Mouse (Mus musculus) heart, adult 18-20 months (tissue): ENCODE data around the gene Lce1h. TPM values are rescaled to one million over a fixed set of nuclear protein-coding genes. Genes with fewer than 3 reads are reported as not detected.

Experiments used
- DNase-seq, 2 experiments: peaks; one replicate each; pipeline ENCODE4 v3.0.0; 2021 to 2022; ENCODE audit warnings: mixed read lengths in 1 of 2
- long read RNA-seq, 2 experiments: library from polyadenylated mRNA; stranded (forward); transcript quantifications; one replicate each; pipeline ENCODE4 v2.0.0; 2021
- total RNA-seq, 2 experiments: library from RNA; stranded (reverse); gene quantifications; 2 replicates each; pipeline ENCODE4 v1.2.3; 2021

The Lce1h gene
- not detected for total RNA-seq
- long read RNA-seq, experiment 1, result 0 reads
- long read RNA-seq, experiment 2, result 0 reads

- no peak for DNase-seq
Measured at GRCm38 (mm10) chr3:92764965-92765364, at the start of gene Lce1h. Lce1h (minus strand) TSS chr3:92765065.

GRCm38 (mm10) chr3:92807791-92808190 lies 42.9 kb upstream of the Lce1h start, which contains the start of gene Lce1k:
Lce1k (minus strand) TSS chr3:92807891.
- DNase-seq, result no peak

DNA sequence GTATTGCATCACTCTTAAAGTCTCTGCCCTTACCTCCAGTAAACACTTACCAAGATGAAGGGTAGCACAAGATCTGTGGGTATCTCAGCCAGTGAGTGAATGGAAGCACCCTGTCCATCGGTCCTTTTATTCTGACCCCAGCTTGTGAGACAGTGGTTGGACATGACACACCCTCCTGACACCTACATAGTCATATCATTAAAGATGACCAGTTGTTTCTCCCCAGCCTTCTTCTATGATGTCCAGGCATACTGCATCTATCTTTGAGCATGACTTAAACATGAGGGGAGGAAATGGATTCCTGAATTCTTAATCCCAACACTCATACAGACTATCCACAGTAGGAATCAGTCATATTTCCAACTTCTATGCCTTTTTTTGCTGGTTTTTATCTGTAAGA lies 25.5 kb upstream of the Lce1h start, which contains the start of gene Lce1j:
Gene Lce1j, minus strand, starts transcription at position 101 of the 400 bp plus-strand sequence.
- no peak for DNase-seq

GRCm38 (mm10) chr3:92778799-92779198 lies 13.9 kb upstream of the Lce1h start, which contains the start of gene Lce1i:
Lce1i (minus strand) TSS chr3:92778899.
- DNase-seq, result no peak

- DNase-seq, result no peak
Measured at GRCm38 (mm10) chr3:92771573-92771972, 6.7 kb upstream of the Lce1h start.

DNA sequence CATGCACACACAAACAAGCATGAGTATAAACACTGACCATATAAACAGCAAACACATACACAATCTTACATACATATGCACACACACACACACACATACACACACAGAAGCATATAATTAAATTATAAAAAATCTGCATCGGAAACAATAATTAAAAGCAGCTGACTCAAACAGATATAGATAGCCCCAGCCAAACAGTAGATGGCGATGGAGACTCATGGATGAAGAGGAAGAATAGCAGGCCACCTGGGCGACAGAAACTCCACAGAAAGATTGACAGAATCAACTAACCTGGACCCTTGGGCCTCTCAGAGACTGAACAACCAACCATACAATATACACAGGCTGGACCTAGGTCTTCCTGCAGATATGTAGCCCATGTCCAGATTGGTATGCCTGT lies 11.7 kb downstream of the Lce1h start:
- DNase-seq, result no peak

GRCm38 (mm10) chr3:92752238-92752637 lies 12.6 kb downstream of the Lce1h start, which contains the start of gene Lce1g:
Lce1g (minus strand) TSS chr3:92752338.
- DNase-seq, result no peak

DNA sequence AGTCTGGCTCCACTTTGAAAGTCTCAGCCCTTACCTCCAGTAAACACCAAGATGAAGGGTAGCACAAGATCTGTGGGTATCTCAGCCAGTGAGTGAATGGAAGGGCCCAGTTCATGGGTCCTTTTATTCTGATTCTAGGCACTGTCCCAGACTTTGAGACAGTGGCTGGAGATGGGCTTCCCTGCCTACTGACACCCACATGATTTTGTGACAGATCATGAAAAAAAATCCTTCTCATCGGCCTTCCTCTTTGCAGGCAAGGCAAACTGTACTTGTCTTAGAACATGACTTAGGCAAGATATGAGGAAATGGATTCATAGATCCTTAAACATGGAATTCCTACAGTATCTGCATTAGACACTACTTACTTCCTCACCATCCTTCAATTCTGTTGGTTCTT lies 25.9 kb downstream of the Lce1h start, which contains the start of gene Gm38119:
Gene Gm38119, minus strand, starts transcription at position 101 of the 400 bp plus-strand sequence.
- DNase-seq, result no peak

DNA sequence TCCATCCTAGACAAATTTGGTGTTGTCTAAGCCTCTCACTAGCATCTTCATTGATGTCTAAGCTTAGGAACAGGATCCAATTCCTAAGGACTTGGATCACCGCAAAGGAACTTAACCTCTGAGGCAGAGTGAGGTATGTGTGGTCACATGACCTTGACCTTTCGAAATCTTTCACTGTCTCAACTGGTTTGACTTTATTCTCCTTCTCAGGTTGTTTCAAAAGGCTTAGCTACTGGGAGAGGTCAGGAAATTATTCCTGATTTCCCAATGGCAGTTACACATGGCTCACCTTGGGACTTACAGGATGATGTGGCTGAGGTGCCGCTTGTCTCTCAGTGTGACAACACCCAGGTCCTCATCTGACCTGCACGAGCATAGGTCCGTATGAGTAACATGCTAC lies 42.2 kb downstream of the Lce1h start:
- DNase-seq, result no peak

DNA sequence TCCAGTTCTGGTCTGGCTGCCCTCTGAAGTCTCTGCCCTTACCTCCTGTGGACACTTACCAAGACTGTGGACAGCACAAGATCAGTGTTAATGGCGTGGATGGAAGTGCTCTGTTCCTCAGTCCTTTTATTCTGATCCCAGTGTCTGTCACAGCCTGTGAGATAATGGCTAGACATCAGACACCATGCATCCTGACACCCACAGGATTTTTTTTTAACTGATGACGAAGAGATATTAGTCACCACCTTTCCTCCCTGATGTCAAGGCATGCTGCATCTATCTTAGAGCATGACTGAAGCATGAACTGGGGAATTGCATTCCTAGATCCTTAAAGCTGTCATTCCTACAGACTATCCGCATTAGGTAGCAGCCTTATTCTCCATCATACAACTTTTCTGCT lies 44.6 kb downstream of the Lce1h start, which contains the start of gene Lce1f:
Gene Lce1f, minus strand, starts transcription at position 101 of the 400 bp plus-strand sequence.
- DNase-seq, result no peak

DNA sequence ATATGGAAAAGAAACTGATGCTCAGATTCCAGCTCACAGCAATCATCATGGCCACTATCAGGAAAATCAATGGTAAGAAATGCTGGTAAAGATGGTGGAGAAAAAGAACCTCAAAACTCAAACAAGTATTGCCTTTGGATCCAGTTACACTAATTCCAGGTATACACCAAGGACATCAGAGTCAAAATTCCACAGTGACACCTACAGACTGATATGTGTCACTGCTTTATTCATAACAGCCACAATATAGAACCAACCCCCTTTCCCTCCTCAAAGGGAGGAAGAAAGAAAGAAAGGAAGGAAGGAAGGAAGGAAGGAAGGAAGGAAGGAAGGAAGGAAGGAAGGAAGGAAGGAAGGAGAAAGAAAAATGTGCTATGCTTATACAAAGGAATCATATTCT lies 49.7 kb downstream of the Lce1h start:
- DNase-seq, result no peak

Other genes with a start within 250 kb of the Lce1h start
- not detected for gene 2310046K23Rik, start 230.6 kb downstream of the Lce1h start, total RNA-seq
- not detected for gene Ivl, start 191.3 kb downstream of the Lce1h start, total RNA-seq
- not detected for gene Smcp, start 176.1 kb downstream of the Lce1h start, total RNA-seq
- not detected for gene 2210017I01Rik, start 157.6 kb downstream of the Lce1h start, total RNA-seq
- not detected for gene Lce6a, start 143.4 kb downstream of the Lce1h start, total RNA-seq
- not detected for gene Lce1a1, start 116.8 kb downstream of the Lce1h start, total RNA-seq
- not detected for gene Lce1b, start 108.1 kb downstream of the Lce1h start, total RNA-seq
- gene Lce1a2, start 94.8 kb downstream of the Lce1h start, total RNA-seq, result not detected
- not detected for gene Lce1c, start 85.8 kb downstream of the Lce1h start, total RNA-seq
- not detected for gene Lce1d, start 77.9 kb downstream of the Lce1h start, total RNA-seq
- not detected for gene Lce1e, start 56.0 kb downstream of the Lce1h start, total RNA-seq
- not detected for gene Lce1f, start 44.7 kb downstream of the Lce1h start, total RNA-seq
- gene Gm38119, start 26.0 kb downstream of the Lce1h start, total RNA-seq, result not detected
- gene Lce1g, start 12.7 kb downstream of the Lce1h start, total RNA-seq, result not detected
- gene Lce1i, start 13.8 kb upstream of the Lce1h start, total RNA-seq, result not detected
- not detected for gene Lce1j, start 25.4 kb upstream of the Lce1h start, total RNA-seq
- not detected for gene Lce1k, start 42.8 kb upstream of the Lce1h start, total RNA-seq
- not detected for gene Kprp, start 62.2 kb upstream of the Lce1h start, total RNA-seq
- gene Lce1l, start 86.2 kb upstream of the Lce1h start, total RNA-seq, result not detected
- gene 2310050C09Rik, start 105.2 kb upstream of the Lce1h start, total RNA-seq, result not detected
- not detected for gene Lce3a, start 161.2 kb upstream of the Lce1h start, total RNA-seq
- gene Lce3b, start 167.9 kb upstream of the Lce1h start, total RNA-seq, result not detected
- not detected for gene Lce3c, start 179.4 kb upstream of the Lce1h start, total RNA-seq
- not detected for gene Lce3d, start 192.3 kb upstream of the Lce1h start, total RNA-seq
- not detected for gene Lce3e, start 202.0 kb upstream of the Lce1h start, total RNA-seq
- gene Lce3f, start 227.2 kb upstream of the Lce1h start, total RNA-seq, result not detected